Mouse (Mus musculus) NIH3T3 (cell line): ENCODE data around the gene Atf3.

Source experiments
- DNase-seq: peaks from one replicate; pipeline ENCODE4 v3.0.0-alpha.2; 2012; ENCODE audit warnings: low read depth

Gene Atf3

GRCm38 (mm10) chr1:191189671-191190372, 28.0 kb downstream of the Atf3 start:
- DNase-seq, result peak; percentile 46

GRCm38 (mm10) chr1:191186386-191186770, 31.5 kb downstream of the Atf3 start:
- peak; percentile 62 for DNase-seq

GRCm38 (mm10) chr1:191185761-191186385, 32.0 kb downstream of the Atf3 start:
- DNase-seq, result peak; percentile 42

DNA sequence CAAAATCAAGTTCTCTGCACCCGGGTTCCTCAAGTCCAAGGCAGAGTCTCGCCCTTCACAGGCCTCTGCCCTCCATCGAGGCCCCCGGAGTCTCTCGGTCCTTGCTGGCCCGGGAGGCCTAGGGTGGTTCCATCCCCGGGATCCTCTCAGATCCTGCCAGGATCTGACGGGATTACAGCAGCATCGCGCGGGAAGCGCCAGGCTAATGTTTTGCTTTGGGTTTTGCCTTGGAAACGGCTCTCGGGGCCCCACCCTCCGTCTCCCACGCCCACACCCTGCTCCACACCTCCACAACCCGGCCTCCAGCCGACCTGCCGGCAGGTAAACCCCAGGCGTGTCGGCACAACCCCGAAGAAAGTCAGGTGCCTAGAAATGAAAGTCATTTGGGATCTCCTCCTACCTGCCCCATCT, 33.0 kb downstream of the Atf3 start:
- DNase-seq, result no peak

DNA sequence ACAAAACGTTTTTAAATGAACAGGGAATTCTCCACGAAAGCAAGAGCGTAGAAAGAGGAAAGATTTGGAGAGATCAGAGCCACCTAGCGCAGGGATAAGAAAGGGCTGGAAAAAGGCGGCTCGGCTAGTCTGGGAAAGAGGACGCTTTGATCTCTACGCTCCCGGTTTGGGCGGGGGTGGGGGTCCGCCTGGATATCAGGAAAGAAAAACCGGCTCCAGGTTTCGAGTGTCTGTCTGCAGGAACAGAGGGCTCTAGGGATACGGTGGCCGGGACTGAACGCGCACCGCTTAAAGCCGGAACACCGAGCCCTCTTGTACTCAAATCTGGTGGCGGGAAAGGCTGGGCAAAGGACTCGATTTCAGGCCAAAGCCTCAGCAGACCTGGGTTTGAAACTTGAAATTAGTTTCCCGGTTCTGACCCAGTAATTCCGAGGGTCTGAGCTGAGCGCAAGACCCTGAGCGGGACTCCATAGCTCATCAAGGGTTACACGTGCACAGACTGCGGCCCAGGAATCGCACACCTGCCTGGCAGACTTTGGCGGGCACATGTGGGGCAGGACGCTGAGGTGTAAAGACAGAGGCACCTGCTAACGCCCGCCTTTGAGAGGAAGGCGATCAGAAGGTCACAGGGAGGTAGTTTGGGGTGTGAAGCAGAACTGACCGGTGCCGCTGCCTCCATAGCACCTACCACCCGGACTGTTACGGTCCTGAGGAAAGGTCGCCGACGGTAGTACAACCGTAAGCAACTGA, 33.6 kb downstream of the Atf3 start:
- DNase-seq, result no peak

DNA sequence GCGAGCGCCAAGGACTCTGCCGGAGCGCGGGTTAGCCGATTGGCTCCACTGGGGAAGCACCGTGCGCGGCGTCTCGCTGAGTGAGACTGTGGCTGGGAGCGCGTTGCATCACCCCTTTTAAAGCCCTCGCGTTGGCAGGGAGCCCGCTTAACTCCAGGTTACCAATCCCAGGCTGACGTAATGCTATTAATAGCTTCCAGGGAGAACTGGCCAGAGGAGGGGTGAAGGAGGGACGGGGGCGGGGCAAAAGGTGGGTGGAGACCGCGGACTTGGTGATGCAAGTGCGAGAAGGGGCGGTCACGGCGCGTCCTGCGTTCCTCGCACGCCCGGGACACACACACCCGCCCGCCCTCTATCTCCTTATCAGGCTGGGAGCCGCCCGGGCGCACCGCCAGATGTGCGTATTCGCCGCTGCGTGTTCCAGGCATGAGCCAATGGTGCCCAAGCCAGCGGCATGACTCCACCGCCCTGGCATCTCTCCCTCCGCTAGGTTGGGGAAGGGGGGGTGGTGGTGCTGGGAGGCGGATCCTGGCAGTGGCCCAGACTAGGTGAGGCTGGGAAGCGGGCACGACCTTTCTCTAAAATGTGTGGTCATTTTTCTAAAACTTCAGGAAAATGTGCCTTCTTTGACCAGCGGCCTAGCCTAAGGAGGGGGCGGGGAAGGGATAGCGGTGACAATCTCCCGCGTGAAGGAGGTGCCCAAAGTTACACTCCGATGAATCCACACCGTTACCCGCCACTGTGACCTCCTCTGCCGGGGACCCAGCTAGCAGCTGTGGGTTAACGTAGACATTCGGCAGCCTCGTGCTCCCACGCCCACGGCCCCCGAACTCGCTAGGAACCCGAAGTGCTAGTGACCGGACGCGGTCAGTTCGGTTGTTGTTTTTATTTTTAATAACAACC, 34.4 kb downstream of the Atf3 start:
- DNase-seq, result peak; percentile 99

GRCm38 (mm10) chr1:191182431-191183162, 35.2 kb downstream of the Atf3 start:
- DNase-seq, result peak; percentile 88

DNA sequence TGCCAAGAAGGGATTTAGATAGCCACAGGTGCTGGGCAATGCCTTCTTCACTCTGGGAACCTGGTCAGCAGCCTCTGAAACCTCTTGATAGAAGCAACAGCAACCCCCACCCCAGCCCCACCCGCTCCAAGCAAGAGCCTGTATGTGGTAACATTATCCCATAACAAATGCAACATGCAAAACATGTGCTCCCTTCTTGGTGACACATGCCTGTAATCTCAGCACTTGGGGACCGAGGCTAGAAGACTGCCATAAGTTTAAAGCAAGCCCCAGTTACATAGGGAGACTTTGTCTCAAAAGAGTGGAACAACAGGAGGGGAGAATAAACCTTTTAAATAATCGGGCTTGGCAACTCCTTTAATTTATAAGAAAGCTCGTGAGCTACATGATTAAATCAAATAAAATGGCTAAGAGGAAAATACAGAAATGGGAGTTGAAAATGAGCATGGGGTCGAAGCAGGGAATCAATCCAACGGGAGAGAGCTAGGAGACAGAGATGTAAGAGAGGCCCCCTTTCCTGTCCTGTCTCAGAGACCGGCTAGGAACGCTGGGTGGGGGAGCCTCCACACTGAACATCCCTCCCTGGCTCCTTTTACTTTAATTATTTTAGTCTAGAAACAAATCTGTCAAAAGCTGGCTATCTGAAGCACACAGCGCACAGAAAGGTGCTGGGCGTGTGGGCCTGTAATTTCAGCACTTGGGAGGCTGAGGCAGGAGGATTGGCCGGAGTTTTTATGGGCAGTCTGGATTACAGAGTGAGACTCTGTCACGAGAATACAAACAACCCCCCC, 36.2 kb downstream of the Atf3 start:
- no peak for DNase-seq

DNA sequence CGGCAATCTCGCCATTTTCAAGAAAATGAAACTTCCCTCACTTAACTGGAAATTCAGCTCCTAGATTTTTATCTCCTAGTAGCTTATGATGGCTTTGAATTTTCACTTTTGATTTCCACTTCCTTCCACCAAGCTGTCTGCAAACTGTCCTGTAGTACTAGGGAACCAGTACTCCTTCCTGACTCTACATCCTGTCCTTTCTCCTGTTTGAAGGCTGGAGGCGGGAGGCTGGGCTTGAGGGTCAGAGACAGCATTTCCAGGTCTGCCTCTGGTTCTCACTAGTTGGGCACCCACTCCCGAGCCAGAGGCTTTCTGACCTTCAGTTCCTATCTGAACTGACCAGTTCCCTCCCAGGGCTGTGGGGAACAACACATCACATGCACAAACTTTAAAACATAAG, 37.4 kb downstream of the Atf3 start:
- no peak for DNase-seq

DNA sequence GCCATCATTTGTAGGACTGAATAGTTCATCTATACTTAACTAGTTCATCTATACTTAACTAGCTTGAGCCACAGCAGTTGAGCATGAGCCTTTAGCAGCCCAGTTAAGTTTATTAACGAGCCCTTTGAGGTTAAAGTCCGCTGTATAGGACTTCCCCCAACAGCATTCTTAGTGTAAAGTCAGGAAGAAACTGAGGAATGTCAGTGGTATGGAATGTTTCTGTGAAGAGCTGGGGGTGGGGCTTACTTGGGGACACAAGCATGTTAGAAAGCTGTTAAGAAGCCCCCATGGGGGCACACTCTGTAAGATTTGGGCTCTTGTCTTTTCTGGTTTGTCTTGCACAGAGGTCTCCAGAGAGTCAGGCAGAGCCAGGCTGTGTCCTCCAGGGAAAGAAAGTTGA, 38.0 kb downstream of the Atf3 start:
- DNase-seq, result no peak

GRCm38 (mm10) chr1:191178511-191179188, 39.2 kb downstream of the Atf3 start:
- no peak for DNase-seq

- DNase-seq, result no peak
These were observed 41.0 kb downstream of the Atf3 start for GRCm38 (mm10) chr1:191176887-191177286.

GRCm38 (mm10) chr1:191172487-191172886, 45.4 kb downstream of the Atf3 start:
- peak; percentile 78 for DNase-seq

GRCm38 (mm10) chr1:191170444-191170843, 47.4 kb downstream of the Atf3 start:
- DNase-seq, result no peak

GRCm38 (mm10) chr1:191166189-191166588, 51.6 kb downstream of the Atf3 start:
- no peak for DNase-seq

GRCm38 (mm10) chr1:191164717-191165116, 53.1 kb downstream of the Atf3 start, which contains the start of gene Fam71a:
Gene Fam71a (minus strand): TSS chr1:191164817.
- DNase-seq, result no peak

DNA sequence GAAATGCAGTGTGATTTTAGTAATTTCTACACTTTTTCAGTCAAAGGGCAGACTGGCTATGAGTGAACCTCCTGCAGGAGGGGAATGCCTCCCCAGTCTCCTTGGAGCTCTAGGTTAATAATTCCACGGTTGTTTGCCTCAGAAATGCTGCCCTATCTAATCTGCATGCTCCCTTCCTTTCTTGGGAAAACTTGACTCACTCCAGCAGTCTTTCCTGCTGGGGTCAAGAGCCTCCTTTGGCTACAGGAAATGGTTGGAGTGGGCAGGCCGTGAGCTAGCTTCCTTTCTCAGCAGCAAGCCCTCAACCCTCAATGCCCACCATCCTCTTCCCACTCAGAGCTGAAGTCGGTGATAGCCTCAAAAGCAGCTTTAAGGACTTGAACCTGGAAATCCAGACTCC, 63.5 kb downstream of the Atf3 start:
- DNase-seq, result peak; percentile 32

GRCm38 (mm10) chr1:191153052-191153451, 64.8 kb downstream of the Atf3 start:
- DNase-seq, result peak; percentile 67

DNA sequence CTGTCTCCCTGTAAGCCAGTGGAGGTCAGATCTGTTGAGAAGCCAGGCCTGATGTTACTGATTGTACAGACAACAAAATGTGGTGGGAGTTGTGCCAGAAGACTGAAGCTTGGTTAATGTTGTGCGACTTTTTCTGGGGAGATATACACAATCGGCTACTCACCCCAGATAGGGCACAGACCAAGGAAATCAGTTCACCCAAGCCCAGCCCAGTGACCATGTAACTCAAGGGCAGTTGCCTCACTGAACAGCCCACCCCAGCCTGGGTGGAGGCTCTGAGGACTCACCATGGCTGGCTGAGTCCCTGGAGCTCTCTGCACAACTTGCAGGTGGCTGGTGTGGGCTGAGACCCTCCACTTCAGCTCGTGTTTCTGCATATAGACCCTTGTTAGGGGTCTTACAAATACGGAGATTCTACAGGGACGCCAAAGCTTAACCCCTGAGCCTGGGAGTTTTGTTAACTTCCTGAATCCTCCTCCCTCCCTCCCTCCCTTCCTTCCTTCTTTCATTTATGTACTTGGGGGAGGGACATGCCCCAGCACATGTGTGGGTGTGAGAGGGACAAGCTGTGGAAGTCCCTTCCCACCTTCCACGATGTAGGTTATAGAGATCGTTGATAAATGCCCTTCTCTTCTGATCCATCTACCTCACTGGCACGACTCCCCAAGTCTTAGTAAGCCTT, 66.8 kb downstream of the Atf3 start:
- DNase-seq, result no peak
